Mouse (Mus musculus): ENCODE measurements around the gene Slc30a9. TPM values are rescaled to one million over a fixed set of nuclear protein-coding genes. Genes with fewer than 3 reads are reported as not detected.

Gene Slc30a9
- polyA plus RNA-seq (2012) = 1.6 and 2.1 TPM in 2 replicates

- Histone ChIP-seq H3K9me3 (ENCODE audit: control insufficient read depth, low read length) (no peaks in the 10 kb centered on the region), H3K4me1 (ENCODE audit: control insufficient read depth) (peaks cover 54% of the 10 kb centered on the region), H3K36me3 (ENCODE audit: control insufficient read depth) (peaks cover 80% of the 10 kb centered on the region), H3K27me3 (ENCODE audit: control insufficient read depth) (no peaks in the 10 kb centered on the region), H3K4me3 (replicated peaks) (peak within 1 kb of the TSS; percentile 100)
- no peak for TF ChIP-seq TAL1 (IDR thresholded peaks at IDR 0.05; ENCODE audit: low read length)
- no peak for TF ChIP-seq GATA1 (IDR thresholded peaks at IDR 0.05; ENCODE audit: low read length)
Measured at GRCm38 (mm10) chr5:67306698-67307521, at the start of gene Slc30a9. Slc30a9 (plus strand) TSS chr5:67306955.

DNA sequence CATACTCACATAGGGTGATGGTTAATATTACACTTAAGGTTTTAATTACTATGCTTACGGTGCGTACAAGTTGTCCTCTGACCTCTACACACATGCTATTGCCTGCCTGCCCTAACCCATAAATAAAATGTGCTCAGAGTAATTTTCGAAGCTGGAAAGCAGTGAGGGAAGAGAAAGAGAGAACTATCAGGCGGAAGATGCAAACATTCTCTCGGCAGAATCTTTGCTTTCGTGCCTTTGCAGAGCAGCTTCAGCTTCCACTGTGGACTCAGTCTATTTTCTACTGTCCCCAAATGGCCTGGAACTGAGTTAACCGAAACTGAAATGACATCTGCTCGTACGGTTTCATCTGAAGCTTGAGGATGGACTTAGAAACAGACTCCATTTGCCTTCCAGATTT lies 48.3 kb upstream of the Slc30a9 start:
- H3K4me1 ChIP-seq (ENCODE audit: control insufficient read depth) = peaks cover 28% of the 10 kb centered on the region
- H3K4me3 ChIP-seq (replicated peaks) = no peak overlapping the region
- H3K36me3 ChIP-seq (ENCODE audit: control insufficient read depth) = peaks cover 20% of the 10 kb centered on the region
- TF ChIP-seq TAL1 (IDR thresholded peaks at IDR 0.05; ENCODE audit: low read length) (no peak), GATA1 (IDR thresholded peaks at IDR 0.05; ENCODE audit: low read length) (no peak)
- peaks cover 37% of the 10 kb centered on the region for H3K27me3 ChIP-seq (ENCODE audit: control insufficient read depth)
- no peaks in the 10 kb centered on the region for H3K9me3 ChIP-seq (ENCODE audit: control insufficient read depth, low read length)

GRCm38 (mm10) chr5:67260159-67260530 lies 46.6 kb upstream of the Slc30a9 start:
- H3K4me1 ChIP-seq (ENCODE audit: control insufficient read depth) = peaks cover 44% of the 10 kb centered on the region

DNA sequence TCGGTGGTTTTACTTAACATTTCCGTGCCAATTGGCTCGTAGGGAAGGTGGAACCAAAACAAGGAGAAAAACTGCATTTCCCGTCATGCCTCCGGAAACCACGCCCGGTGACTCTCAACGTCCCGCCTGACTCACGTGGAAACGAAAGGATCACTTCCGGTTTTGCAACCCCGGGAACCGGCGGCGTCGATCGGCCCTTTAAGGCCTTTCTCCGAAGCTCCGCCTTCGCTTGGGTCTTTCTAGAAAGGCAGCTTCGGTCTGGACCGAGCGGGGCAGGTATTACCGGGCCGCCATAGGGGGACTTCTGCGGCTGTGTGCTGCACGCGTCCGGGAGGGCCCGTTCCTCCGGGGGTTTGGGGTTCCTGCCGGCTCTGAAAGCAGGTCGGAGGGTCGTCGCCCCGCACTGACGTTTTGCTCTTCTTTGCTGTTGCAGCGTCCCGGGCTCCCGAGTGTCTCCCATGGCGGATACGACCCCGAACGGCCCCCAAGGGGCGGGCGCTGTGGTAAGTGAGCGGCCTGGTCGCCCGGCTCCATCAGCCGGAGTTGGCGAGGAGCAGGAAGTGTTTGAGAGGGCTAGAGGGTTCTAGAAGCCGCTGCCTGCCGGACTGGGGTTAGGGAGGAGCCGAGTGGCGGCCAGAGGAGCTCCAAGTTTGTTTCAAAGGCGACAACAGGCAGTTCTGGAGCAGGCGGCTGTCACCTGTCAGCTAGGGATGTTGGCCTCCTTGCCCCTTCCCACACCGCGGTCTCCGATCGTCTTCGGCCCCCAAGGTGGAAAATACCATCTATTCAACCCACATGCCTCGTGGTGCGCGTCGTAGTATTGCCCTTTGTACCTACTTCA lies 46.0 kb upstream of the Slc30a9 start, which contains the start of gene Tmem33:
Tmem33 (plus strand) TSS at position 35 of the 841 bp plus-strand sequence.
- Histone ChIP-seq H3K4me1 (ENCODE audit: control insufficient read depth) (peaks cover 50% of the 10 kb centered on the region), H3K4me3 (replicated peaks) (peak within 1 kb of the TSS; percentile 98), H3K36me3 (ENCODE audit: control insufficient read depth) (peaks cover 43% of the 10 kb centered on the region), H3K27me3 (ENCODE audit: control insufficient read depth) (peaks cover 18% of the 10 kb centered on the region), H3K9me3 (ENCODE audit: control insufficient read depth, low read length) (peaks cover under 1% of the 10 kb centered on the region; the same call in 1 of the 2 replicates)
- no peak for TF ChIP-seq GATA1 (IDR thresholded peaks at IDR 0.05; ENCODE audit: low read length)
- TF ChIP-seq TAL1 (IDR thresholded peaks at IDR 0.05; ENCODE audit: low read length) = no peak

More at GRCm38 (mm10) chr5:67260159-67260530, 46.6 kb upstream of the Slc30a9 start:
- Histone ChIP-seq H3K36me3 (ENCODE audit: control insufficient read depth) (peaks cover 37% of the 10 kb centered on the region), H3K27me3 (ENCODE audit: control insufficient read depth) (peaks cover 24% of the 10 kb centered on the region), H3K4me3 (replicated peaks) (peak overlapping the region; percentile 98), H3K9me3 (ENCODE audit: control insufficient read depth, low read length) (no peaks in the 10 kb centered on the region)
- TF ChIP-seq GATA1 (IDR thresholded peaks at IDR 0.05; ENCODE audit: low read length) (no peak), TAL1 (IDR thresholded peaks at IDR 0.05; ENCODE audit: low read length) (no peak)

DNA sequence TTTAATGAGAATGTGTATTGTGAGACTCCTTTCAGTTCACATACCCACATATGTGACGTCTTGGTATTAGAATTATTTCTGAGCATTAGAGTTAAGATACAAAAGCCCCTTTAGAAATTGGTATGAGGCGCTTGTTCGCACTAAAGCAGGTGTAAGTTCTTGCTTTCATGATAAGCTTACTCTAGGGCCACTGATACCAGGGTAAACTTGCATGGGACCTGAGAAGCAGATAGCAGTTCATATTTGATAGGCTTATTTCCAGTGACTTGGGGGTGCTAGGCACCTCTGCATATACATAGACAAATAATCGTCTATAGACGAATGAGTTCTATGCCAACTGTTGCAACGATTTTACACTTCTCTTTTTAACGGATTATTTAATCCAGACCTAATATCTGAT lies 43.8 kb upstream of the Slc30a9 start:
- TF ChIP-seq TAL1 (IDR thresholded peaks at IDR 0.05; ENCODE audit: low read length) = peak; percentile 45; the same call in 2 of the 3 replicates
- peak; percentile 66 for TF ChIP-seq GATA1 (IDR thresholded peaks at IDR 0.05; ENCODE audit: low read length)
- Histone ChIP-seq H3K9me3 (ENCODE audit: control insufficient read depth, low read length) (peaks cover 5% of the 10 kb centered on the region), H3K4me1 (ENCODE audit: control insufficient read depth) (peaks cover 72% of the 10 kb centered on the region), H3K27me3 (ENCODE audit: control insufficient read depth) (peaks cover 4% of the 10 kb centered on the region; the same call in 1 of the 2 replicates), H3K4me3 (replicated peaks) (peak overlapping the region; percentile 98), H3K36me3 (ENCODE audit: control insufficient read depth) (peaks cover 65% of the 10 kb centered on the region)

GRCm38 (mm10) chr5:67266106-67266505 lies 40.6 kb upstream of the Slc30a9 start:
- Histone ChIP-seq H3K4me1 (ENCODE audit: control insufficient read depth) (peaks cover 79% of the 10 kb centered on the region), H3K9me3 (ENCODE audit: control insufficient read depth, low read length) (peaks cover 5% of the 10 kb centered on the region), H3K27me3 (ENCODE audit: control insufficient read depth) (no peaks in the 10 kb centered on the region), H3K4me3 (replicated peaks) (no peak overlapping the region), H3K36me3 (ENCODE audit: control insufficient read depth) (peaks cover 82% of the 10 kb centered on the region)
- TF ChIP-seq GATA1 (IDR thresholded peaks at IDR 0.05; ENCODE audit: low read length) = no peak
- no peak for TF ChIP-seq TAL1 (IDR thresholded peaks at IDR 0.05; ENCODE audit: low read length)

- H3K4me3 ChIP-seq (replicated peaks) = peak overlapping the region; percentile 32
- H3K9me3 ChIP-seq (ENCODE audit: control insufficient read depth, low read length) = peaks cover 5% of the 10 kb centered on the region
- TF ChIP-seq TAL1 (IDR thresholded peaks at IDR 0.05; ENCODE audit: low read length) (no peak), GATA1 (IDR thresholded peaks at IDR 0.05; ENCODE audit: low read length) (no peak)
- H3K4me1 ChIP-seq (ENCODE audit: control insufficient read depth) = peaks cover 51% of the 10 kb centered on the region
- H3K36me3 ChIP-seq (ENCODE audit: control insufficient read depth) = peaks cover 53% of the 10 kb centered on the region
- H3K27me3 ChIP-seq (ENCODE audit: control insufficient read depth) = no peaks in the 10 kb centered on the region
Measured at GRCm38 (mm10) chr5:67269309-67269708, 37.4 kb upstream of the Slc30a9 start.

GRCm38 (mm10) chr5:67279407-67279806 lies 27.3 kb upstream of the Slc30a9 start:
- Histone ChIP-seq H3K9me3 (ENCODE audit: control insufficient read depth, low read length) (peaks cover 8% of the 10 kb centered on the region), H3K27me3 (ENCODE audit: control insufficient read depth) (no peaks in the 10 kb centered on the region), H3K36me3 (ENCODE audit: control insufficient read depth) (peaks cover 76% of the 10 kb centered on the region), H3K4me3 (replicated peaks) (peak overlapping the region; percentile 52), H3K4me1 (ENCODE audit: control insufficient read depth) (peaks cover 68% of the 10 kb centered on the region)
- TF ChIP-seq GATA1 (IDR thresholded peaks at IDR 0.05; ENCODE audit: low read length) (no peak), TAL1 (IDR thresholded peaks at IDR 0.05; ENCODE audit: low read length) (no peak)

- peaks cover 70% of the 10 kb centered on the region for H3K4me1 ChIP-seq (ENCODE audit: control insufficient read depth)
- no peaks in the 10 kb centered on the region for H3K27me3 ChIP-seq (ENCODE audit: control insufficient read depth)
- H3K9me3 ChIP-seq (ENCODE audit: control insufficient read depth, low read length) = peaks cover 8% of the 10 kb centered on the region
- TF ChIP-seq GATA1 (IDR thresholded peaks at IDR 0.05; ENCODE audit: low read length) (no peak; the same call in 1 of the 2 replicates), TAL1 (IDR thresholded peaks at IDR 0.05; ENCODE audit: low read length) (no peak)
- peak overlapping the region; percentile 52 for H3K4me3 ChIP-seq (replicated peaks)
- H3K36me3 ChIP-seq (ENCODE audit: control insufficient read depth) = peaks cover 80% of the 10 kb centered on the region
Measured at GRCm38 (mm10) chr5:67279840-67280239, 26.9 kb upstream of the Slc30a9 start.

Measured in erythroblast, embryonic 14.5 days (primary cell).